Mouse (Mus musculus): Measurements from ENCODE around the gene Gapdhs. TPM values are rescaled to one million over a fixed set of nuclear protein-coding genes. Genes with fewer than 3 reads are reported as not detected.
A peak's percentile ranks its signal among the peaks of the same experiment; 100 is the strongest.
"Not testable (repeated sequence)": the region's sequence is repeated elsewhere in the genome, so short reads cannot be mapped to it uniquely, and the experiment has no call there.

Gene Gapdhs
- polyA plus RNA-seq, 1 experiment from 2014 or later = 0.43 TPM

- DNase-seq (ENCODE audit: low spot score) = no peak
These were observed 4.2 kb upstream of the Gapdhs start for GRCm38 (mm10) chr7:30747525-30748204.

DNA sequence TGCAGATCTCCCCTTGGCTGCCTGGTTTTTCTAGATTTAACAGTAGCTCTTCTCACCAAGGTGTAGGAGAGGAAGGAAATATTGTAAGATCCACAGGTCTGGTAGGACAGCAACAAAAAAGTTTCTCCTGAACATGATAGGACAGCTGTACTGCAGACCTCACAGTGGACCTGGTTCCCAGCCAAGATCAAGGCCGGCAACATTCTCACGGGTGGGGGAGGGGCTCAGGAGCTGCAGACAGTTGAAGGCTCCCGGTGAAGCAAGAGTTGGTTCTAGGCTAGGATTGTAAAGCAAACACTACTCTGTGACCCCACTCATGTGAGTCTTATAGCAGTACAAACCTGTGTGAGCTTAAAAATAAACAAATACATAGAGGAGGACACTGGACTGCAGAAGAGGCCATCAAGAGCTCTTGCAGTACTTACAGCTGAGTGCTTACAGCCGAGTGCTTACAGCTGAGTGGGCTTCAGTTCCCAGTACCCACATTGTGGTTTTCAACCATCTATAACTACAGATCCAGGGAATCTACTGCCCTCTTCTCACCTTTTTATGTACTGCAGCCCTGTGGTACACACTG, 629 bp upstream of the Gapdhs start:
- no peak for DNase-seq (ENCODE audit: low spot score)

DNA sequence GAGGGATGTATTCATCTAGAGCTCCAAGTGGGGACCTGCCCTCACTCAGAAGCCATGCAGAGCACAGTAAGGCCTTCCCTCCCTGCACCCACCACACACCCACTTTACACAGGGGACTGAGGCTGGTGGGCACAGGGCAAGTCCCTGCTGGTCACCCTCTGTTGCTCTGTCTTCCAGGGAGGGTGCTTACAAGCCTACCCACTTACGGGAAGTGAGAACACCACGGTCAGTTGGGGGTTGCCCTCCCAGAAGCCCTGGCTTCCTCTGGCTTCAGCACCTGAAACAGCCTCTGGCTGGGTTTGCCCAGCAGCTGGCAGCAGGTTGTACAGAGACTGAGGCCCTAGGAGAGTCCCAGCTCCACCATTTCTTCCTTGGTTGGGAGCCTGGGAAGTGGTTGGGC, 911 bp downstream of the Gapdhs start:
- DNase-seq (ENCODE audit: low spot score) = not testable (repeated sequence)

- peak; percentile 18 for DNase-seq (ENCODE audit: low spot score)
These were observed 7.3 kb downstream of the Gapdhs start for GRCm38 (mm10) chr7:30736211-30736610.

GRCm38 (mm10) chr7:30730064-30730722, 13.3 kb downstream of the Gapdhs start:
- not testable (repeated sequence) for DNase-seq (ENCODE audit: low spot score)

GRCm38 (mm10) chr7:30729396-30730063, 14.0 kb downstream of the Gapdhs start, which contains the start of gene Tmem147:
TSS of gene Tmem147 (minus strand) at chr7:30729540.
- DNase-seq (ENCODE audit: low spot score) = peak; percentile 95

DNA sequence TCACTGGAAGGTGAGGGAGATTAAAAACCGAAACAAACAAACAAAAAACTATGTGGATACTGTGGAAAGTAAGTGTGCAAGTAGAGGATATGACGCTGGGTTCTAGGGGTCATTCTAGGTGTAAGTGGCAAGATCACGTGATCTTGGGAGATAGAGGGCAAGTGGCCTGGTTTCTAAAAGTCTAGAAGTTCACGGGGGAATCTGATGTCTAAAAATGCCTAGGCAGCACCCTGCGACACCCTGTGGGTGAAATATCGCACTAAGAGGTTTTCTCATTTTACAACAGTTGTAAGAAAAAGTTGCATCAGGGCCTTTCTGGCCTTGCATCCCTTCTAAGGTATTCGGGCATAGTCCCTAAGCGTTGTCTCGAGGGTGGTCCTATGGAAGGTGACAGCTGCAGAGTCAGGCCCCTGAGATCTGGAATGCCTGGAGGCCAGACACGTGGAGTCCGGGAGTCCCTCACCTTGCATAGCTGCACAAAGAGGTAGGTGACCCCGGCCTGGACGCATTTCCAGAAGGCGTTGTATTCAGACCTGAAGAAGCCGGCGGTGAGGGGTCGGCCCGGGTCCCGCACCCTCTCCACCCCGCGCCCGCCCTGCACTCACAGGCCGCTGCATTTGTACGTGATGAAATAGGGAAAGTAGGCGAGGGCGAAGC, 14.6 kb downstream of the Gapdhs start:
- DNase-seq (ENCODE audit: low spot score) = peak; percentile 9

DNA sequence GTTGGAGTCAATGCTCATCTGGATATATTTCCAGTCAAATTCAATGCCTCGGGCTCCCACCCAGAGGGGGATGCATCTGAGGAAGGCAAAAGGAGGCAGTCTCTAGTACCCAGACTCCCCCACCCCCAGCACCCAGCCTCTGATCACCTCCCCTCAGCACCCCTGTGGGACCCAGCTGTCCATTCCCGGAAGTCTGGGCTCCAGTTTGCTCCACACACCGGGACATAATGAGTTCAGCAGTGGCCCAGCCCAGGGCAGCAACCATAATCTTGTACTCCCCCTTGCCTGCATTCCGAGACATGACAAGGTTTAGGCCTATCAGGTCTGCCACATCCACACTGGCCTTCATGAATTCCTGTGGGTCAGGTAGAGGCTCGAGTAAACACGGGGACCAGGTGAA, 15.3 kb downstream of the Gapdhs start:
- no peak for DNase-seq (ENCODE audit: low spot score)

- no peak for DNase-seq (ENCODE audit: low spot score)
These were observed 20.1 kb downstream of the Gapdhs start for GRCm38 (mm10) chr7:30723274-30723953.

GRCm38 (mm10) chr7:30721286-30721685, 22.2 kb downstream of the Gapdhs start:
- no peak for DNase-seq (ENCODE audit: low spot score)

DNA sequence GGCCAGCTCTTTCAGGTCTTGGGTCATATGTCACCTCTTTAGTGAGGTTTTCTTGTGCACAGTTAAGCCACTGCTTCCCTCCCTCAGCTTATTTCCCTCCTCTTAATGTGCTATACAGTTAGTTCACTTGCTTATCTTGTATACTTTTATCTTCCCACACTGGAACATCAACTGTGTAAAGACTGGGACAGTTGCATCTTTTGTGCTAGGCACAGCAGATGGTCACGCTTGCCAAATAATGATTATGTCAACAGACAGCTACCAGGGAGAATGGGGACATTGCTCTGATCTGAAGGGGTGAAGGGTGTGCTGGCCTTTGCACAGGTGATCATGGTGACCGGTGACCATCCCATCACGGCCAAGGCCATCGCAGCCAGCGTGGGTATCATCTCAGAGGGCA, 23.8 kb downstream of the Gapdhs start:
- no peak for DNase-seq (ENCODE audit: low spot score)

- DNase-seq (ENCODE audit: low spot score) = no peak
These were observed 25.8 kb downstream of the Gapdhs start for GRCm38 (mm10) chr7:30717716-30718046.

- peak; percentile 89 for DNase-seq (ENCODE audit: low spot score)
These were observed 26.3 kb downstream of the Gapdhs start for GRCm38 (mm10) chr7:30717006-30717715.

- DNase-seq (ENCODE audit: low spot score) = no peak
These were observed 31.5 kb downstream of the Gapdhs start, which contains the start of gene Atp4a for GRCm38 (mm10) chr7:30711942-30712341. TSS of gene Atp4a (plus strand) at chr7:30712209.

DNA sequence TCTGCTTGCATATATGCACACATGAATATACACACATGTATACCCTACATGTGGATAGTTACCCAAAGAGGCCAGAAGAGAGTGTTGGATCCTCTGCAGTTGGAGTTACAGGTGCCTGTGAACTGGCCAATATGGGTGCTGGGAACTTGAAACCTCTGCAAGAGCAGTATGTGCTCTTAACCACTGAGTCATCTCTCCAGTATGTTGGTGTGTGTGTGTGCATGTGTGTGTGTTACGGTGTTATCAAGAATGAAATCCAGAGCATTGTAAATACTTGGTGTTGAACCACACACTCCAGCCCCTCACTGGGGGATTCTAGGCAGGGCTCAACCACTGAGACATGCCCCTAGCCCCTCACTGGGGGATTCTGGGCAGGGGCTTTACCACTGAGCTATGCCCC, 36.0 kb downstream of the Gapdhs start:
- DNase-seq (ENCODE audit: low spot score) = no peak

DNA sequence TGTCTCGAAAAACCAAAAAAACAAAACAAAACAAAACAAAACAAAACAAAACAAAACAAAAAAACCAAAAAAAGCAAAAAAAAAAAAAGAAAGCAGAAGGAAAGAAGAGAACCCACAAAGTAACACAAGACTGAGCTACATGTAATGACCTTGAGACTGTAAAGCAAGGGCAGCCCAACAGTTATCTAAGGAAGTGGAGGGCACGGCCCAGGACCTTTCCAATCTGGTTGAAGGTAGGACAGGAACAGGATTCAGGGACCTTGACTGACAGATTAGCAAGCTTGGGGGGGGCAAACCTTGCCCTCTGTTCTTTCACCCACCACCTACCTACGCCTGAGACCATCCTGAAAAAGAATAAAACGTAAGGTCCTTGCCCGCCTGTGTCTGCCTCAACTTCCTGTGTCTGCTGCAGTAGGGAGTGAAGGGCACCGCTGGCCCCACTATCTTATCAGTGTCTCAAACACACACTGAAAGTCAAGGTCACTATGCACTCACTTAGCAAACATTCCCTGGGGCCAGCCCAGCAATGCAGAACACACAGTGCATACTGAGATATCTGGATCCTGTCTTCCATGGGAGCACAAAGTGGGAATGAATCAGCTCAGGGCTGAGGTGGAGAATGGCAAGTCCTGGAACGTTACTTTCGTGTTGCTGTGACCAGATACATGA, 37.1 kb downstream of the Gapdhs start:
- no peak for DNase-seq (ENCODE audit: low spot score)

- DNase-seq (ENCODE audit: low spot score) = peak; percentile 34
These were observed 44.9 kb downstream of the Gapdhs start, which contains the start of gene 2200002J24Rik for GRCm38 (mm10) chr7:30698589-30698988. TSS of gene 2200002J24Rik (plus strand) at chr7:30698926.

DNA sequence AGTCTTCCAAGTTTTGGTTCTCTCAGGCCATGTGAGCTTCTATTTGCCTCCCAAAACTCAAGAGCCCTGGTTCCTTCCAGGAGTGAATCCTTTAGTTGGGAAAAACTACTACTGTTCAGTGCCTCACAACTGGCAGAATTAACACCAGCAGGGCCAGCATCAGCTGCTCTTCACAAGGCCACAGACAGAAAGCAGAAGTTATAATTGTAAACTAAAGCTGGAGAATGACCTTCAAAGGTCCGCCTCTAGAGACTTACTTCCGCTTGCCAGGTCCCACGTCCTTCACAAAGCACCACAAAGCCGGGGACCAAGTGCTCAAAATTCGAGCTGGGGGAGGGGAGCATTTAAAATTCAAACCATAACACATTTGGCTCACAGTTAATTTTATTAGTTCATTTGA, 45.4 kb downstream of the Gapdhs start:
- no peak for DNase-seq (ENCODE audit: low spot score)

DNA sequence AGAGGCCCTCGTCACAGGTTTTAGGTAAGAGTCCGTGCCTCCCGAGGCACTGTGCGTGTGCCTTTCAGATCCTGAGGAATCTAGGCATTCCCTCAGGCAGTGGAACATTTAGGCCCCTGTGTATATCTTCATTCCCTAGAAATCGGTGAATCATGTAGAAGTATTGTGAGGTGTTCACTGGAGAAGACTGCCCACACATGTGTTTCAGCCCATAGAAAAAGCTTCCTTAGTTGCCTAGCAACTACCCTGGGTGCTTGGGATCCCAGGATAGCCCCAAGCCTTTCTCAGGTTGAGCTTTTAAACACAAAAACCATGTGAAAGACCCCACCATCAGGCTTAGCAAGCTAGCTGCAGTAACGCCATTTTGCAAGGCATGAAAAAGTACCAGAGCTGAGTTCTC, 55.2 kb downstream of the Gapdhs start:
- DNase-seq (ENCODE audit: low spot score) = no peak

DNA sequence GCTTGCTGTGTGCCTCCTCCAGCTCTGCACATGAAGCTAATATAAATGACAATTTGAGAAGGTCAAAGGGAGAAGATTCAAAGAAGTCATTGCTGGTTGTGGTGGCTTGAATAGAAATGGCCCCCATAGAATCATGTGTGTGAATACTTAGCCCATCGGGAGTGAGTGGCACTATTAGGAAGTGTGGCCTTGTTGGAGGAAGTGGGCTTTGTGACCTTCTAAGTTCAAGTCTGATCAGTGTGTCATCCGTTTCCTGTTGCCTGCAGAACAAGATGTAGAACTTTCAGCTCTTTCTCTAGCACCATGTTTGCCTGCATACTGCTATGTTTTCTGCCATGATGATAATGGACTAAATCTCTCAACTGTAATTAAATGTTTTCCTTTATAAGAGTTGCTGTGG, 60.1 kb downstream of the Gapdhs start:
- no peak for DNase-seq (ENCODE audit: low spot score)
